Mouse (Mus musculus) midbrain, postnatal 0 days (tissue): ENCODE results near the gene Ibsp. TPM values are rescaled to one million over a fixed set of nuclear protein-coding genes. Genes with fewer than 3 reads are reported as not detected.

Source experiments
- ATAC-seq: fragments of 200-750 bp; cut with Nextera tagmentation; 2 replicates; pipeline ENCODE4 v1.8.0; 2017; ENCODE audit warnings: moderate number of reproducible peaks, mild to moderate bottlenecking, moderate TSS enrichment, moderate library complexity; ENCODE audit not compliant: low FRiP score
- DNase-seq: peaks from one replicate; pipeline ENCODE4 v3.0.0-alpha.2; 2015; ENCODE audit warnings: low spot score
- H3K27ac ChIP-seq: fragments of 300-500 bp; sonication (generic); 2 replicates; pipeline ENCODE4 v1.5.1; 2014; ENCODE audit warnings: low read depth, mild to moderate bottlenecking, low read length, mixed read lengths
- H3K27me3 ChIP-seq: fragments of 300-500 bp; sonication (generic); 2 replicates; pipeline ENCODE4 v1.6.1; 2014; ENCODE audit warnings: low read length, control low read depth, mixed read lengths; ENCODE audit not compliant: insufficient read depth
- H3K36me3 ChIP-seq: fragments of 300-500 bp; sonication (generic); 2 replicates; pipeline ENCODE4 v1.6.1; 2014; ENCODE audit warnings: low read length, control low read depth, mixed read lengths; ENCODE audit not compliant: insufficient read depth
- H3K4me1 ChIP-seq: fragments of 300-500 bp; sonication (generic); 2 replicates; pipeline ENCODE4 v1.6.1; 2014; ENCODE audit warnings: mild to moderate bottlenecking, control low read depth, antibody characterized with exemption, low read length, mixed read lengths; ENCODE audit not compliant: insufficient read depth
- H3K4me2 ChIP-seq: fragments of 300-500 bp; sonication (generic); 2 replicates; pipeline ENCODE4 v1.6.1; 2014; ENCODE audit warnings: low read depth, mild to moderate bottlenecking, low read length, mixed read lengths; ENCODE audit not compliant: poor library complexity, severe bottlenecking
- H3K4me3 ChIP-seq: fragments of 300-500 bp; sonication (generic); 2 replicates; pipeline ENCODE4 v1.5.1; 2014; ENCODE audit warnings: low read depth, mild to moderate bottlenecking, low read length, moderate library complexity
- H3K9ac ChIP-seq: fragments of 300-500 bp; sonication (generic); replicated peaks from 2 replicates; pipeline ENCODE4 v1.6.1; 2014; ENCODE audit warnings: mild to moderate bottlenecking, low read length, moderate library complexity, mixed read lengths; ENCODE audit not compliant: poor library complexity, severe bottlenecking
- H3K9me3 ChIP-seq: fragments of 300-500 bp; sonication (generic); 2 replicates; pipeline ENCODE4 v1.6.1; 2016; ENCODE audit warnings: low read length, control low read depth
- CTCF ChIP-seq: IDR thresholded peaks from 2 replicates; pipeline ENCODE4 v1.5.1; 2016; ENCODE audit warnings: antibody characterized with exemption, mild to moderate bottlenecking
- WGBS: fragments of 180-500 bp; shearing (Covaris S2); extraction: QIAGEN DNeasy Blood & Tissue Kit; methylation state at CpG from one replicate; pipeline ENCODE4 v1.1.7; 2014; 5-methylcytosine and 5-hydroxymethylcytosine counted together
- polyA plus RNA-seq: library from polyadenylated mRNA; unstranded; fragments of >200 nt; fragmentation: Nextera tagmentation; extraction: Ambion mirVana; gene quantifications from 2 replicates; pipeline ENCODE4 v1.2.1, GENCODE M21; 2015
- total RNA-seq: library from RNA; depleted of rRNA; stranded (reverse); fragments of >200 nt; gene quantifications from 2 replicates; pipeline ENCODE4 v1.2.3, GENCODE M21; 2014

Gene Ibsp
- total and polyA plus RNA-seq, 2 experiments from 2014 or later: 0.10 to 0.16 TPM

DNA sequence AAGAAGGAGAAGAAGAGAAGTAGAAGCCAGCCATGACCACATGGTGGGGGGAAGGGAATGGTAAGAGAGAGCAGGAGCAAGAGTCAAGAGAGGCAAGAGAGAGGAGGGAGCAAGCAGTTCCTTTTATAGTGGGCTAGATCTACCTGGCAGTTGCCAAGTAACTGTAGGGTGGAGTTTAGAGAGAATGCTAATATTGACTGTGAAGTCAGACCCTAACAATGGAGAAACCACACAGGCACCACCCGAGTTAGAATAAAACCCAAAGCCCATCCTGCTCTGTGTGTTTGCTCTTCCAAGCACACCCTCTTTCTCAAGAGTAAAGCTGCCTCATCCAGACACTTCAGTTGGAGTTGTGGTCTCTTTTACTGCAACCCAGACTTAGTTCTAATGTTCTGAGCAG, 15.1 kb downstream of the Ibsp start:
- Histone ChIP-seq H3K9me3 (no peaks in the 10 kb centered on the region), H3K4me1 (no peaks in the 10 kb centered on the region), H3K4me2 (no peak overlapping the region), H3K27me3 (no peaks in the 10 kb centered on the region), H3K27ac (no peak overlapping the region), H3K36me3 (no peaks in the 10 kb centered on the region), H3K4me3 (no peak overlapping the region), H3K9ac (no peak overlapping the region)
- DNase-seq: no peak
- ATAC-seq: no peak
- 75% methylated on average over 1 of the region's 1 CpGs for WGBS
- TF ChIP-seq CTCF: no peak

DNA sequence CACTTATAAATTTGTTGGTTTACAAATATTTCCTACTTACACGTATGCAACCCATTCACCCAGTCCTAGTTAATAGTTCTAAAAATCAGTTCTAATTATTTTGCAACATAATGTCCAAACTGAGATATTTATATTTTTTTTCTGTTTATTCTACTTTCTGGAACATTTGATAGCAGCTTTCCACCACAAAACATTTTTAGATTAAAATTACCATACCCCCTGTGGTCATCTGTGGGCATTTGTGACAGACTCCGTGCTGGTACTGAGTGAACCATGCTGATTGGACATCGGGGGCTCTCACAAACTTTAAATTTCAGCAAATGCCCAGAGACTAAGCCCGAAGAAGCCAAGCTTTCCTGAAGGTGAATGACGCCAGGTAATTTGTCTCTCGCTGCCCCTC, 26.1 kb downstream of the Ibsp start, which contains the start of gene Mepe:
Mepe (plus strand) TSS at position 301 of the 400 bp plus-strand sequence.
- 73% methylated on average over 6 of the region's 6 CpGs for WGBS
- H3K27me3 ChIP-seq: no peaks in the 10 kb centered on the region
- H3K9ac ChIP-seq: no peak within 1 kb of the TSS
- TF ChIP-seq CTCF: no peak
- no peak for DNase-seq
- H3K9me3 ChIP-seq: no peaks in the 10 kb centered on the region
- no peak for ATAC-seq
- H3K4me2 ChIP-seq: no peak within 1 kb of the TSS
- H3K4me3 ChIP-seq: no peak within 1 kb of the TSS
- H3K27ac ChIP-seq: no peak within 1 kb of the TSS
- no peaks in the 10 kb centered on the region for H3K36me3 ChIP-seq
- no peaks in the 10 kb centered on the region for H3K4me1 ChIP-seq

DNA sequence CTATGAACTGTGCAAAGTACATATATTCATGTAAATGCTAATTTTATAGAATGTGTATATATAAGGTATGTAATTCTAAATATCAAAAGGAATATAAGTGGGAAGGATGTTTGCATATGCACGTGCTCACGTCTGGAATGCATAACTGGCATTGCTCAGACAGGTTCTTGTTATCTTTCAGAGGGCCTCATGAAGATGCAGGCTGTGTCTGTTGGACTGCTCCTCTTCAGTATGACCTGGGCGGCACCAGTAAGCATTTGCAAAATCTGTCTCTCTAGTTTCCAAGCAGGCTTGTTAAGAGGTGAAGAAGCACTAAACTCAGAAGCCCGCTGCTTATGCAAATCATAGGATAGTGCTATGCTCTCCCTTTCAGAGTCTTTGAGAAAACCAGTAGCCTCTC, 27.9 kb downstream of the Ibsp start:
- no peak for TF ChIP-seq CTCF
- no peaks in the 10 kb centered on the region for H3K27me3 ChIP-seq
- no peak overlapping the region for H3K4me3 ChIP-seq
- ATAC-seq (no peak), DNase-seq (no peak)
- no peaks in the 10 kb centered on the region for H3K9me3 ChIP-seq
- no peaks in the 10 kb centered on the region for H3K4me1 ChIP-seq
- H3K27ac ChIP-seq: no peak overlapping the region
- no peak overlapping the region for H3K9ac ChIP-seq
- WGBS: 76% methylated on average over 4 of the region's 4 CpGs
- H3K4me2 ChIP-seq: no peak overlapping the region
- no peaks in the 10 kb centered on the region for H3K36me3 ChIP-seq

DNA sequence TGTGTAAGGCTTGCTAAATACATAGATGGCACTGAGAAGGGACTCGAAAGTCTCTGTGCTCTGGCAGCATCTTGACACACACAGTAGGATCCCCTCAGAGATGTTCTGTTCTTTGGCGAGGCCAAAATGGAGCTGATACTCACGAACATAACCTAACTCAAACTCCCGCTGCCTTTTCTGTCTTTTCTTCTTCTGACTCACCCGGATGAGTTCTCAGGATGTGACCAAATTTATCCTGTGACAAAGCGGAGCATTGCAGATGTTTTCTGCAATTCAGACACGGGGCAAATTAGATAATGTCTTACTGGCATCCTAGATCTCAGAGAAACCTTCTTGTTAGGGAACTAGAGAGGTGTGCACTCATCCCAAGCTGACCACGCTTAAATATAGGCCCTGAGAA, 28.4 kb downstream of the Ibsp start:
- H3K36me3 ChIP-seq: no peaks in the 10 kb centered on the region
- no peak overlapping the region for H3K4me2 ChIP-seq
- no peak for TF ChIP-seq CTCF
- DNase-seq (no peak), ATAC-seq (no peak; the same call in 1 of the 2 replicates)
- no peak overlapping the region for H3K4me3 ChIP-seq
- WGBS: 75% methylated on average over 8 of the region's 8 CpGs
- no peaks in the 10 kb centered on the region for H3K4me1 ChIP-seq
- no peaks in the 10 kb centered on the region for H3K9me3 ChIP-seq
- no peak overlapping the region for H3K27ac ChIP-seq
- no peaks in the 10 kb centered on the region for H3K27me3 ChIP-seq
- H3K9ac ChIP-seq: no peak overlapping the region

DNA sequence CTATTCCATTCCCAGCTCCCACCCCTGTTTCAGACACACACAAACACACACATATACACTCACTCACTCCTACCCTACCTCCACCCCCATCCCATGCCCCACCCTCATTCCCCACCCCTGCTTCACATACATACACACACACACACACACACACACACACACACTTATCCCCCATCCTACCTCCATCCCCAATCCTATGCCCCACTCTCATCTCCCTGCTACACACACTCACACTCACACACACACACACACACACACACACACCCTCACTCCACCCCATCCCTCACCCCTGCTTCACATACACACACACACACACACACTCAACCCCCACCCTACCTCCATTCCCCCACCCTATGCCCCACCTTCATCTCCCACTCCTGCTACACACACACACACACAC, 28.9 kb downstream of the Ibsp start:
- Histone ChIP-seq H3K36me3 (no peaks in the 10 kb centered on the region), H3K9me3 (no peaks in the 10 kb centered on the region), H3K27me3 (no peaks in the 10 kb centered on the region), H3K4me2 (no peak overlapping the region), H3K9ac (no peak overlapping the region), H3K27ac (no peak overlapping the region), H3K4me1 (no peaks in the 10 kb centered on the region), H3K4me3 (no peak overlapping the region)
- TF ChIP-seq CTCF: no peak
- DNase-seq (no peak), ATAC-seq (peak; percentile 16; the same call in 1 of the 2 replicates)

DNA sequence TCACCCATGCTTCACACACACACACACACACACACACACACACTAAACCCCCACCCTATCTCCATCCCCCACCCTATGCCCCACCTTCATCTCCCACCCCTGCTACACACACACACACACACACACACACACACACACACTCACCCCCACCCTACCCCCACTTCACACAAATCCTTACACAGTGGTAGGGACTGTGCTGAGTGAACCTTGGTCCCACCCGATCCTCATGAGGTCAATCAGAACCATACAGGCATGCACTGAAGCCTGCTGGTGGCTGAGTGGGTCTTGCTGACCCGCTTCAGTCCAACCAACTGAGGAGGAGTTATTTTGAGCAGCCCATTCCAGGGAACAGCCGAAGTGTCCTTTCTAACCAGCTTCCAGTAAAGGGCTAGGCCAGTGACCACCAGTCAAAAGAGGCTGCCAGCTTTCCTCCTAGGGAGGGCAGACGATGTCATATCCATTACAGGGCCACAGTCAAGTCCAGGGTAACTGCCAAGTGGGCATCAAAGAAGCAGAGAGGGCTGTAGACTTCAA, 29.4 kb downstream of the Ibsp start:
- TF ChIP-seq CTCF: no peak
- Histone ChIP-seq H3K4me3 (no peak overlapping the region), H3K9ac (no peak overlapping the region), H3K36me3 (no peaks in the 10 kb centered on the region), H3K9me3 (no peaks in the 10 kb centered on the region), H3K27ac (no peak overlapping the region), H3K4me1 (no peaks in the 10 kb centered on the region), H3K4me2 (no peak overlapping the region), H3K27me3 (no peaks in the 10 kb centered on the region)
- 78% methylated on average over 4 of the region's 4 CpGs for WGBS
- ATAC-seq (peak; percentile 39; the same call in 1 of the 2 replicates), DNase-seq (peak; percentile 17)
